In the genomic region with DNA sequence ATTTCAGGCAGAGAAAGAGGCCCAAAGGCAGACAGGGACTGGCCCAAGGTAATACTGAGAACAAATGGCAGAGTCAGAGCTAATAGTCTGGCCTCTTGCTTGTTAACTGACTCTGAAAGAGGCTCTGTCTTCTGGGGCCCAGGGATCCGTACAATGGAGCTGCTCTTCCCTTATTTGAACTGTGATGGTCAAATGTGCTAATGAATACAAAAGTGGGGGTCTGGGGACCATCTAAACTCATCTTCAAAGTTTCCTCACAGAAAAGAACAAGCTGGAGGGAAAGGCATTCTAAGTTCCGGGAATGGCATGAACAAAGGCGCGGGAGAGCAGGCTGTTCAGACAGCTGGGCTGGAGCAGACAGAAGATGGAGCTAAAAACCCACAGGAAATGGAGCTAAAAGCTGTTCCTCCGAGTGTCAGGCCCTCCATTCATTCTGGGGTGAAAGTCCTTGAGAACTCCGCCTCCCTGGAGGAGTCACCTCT, we compare ENCODE assay signal across 8 mouse cellular contexts. TPM values are rescaled to one million over a fixed set of nuclear protein-coding genes. Genes with fewer than 3 reads are reported as not detected.
A peak's percentile ranks its signal among the peaks of the same experiment; 100 is the strongest.
DNase-seq lines count a peak whose midpoint lies in the region; ATAC-seq and TF ChIP-seq lines count a peak whose summit lies in the region.

No protein-coding gene starts in this region.

- no peak overlapping the region for H3K4me3 ChIP-seq in heart, postnatal 0 days (ENCODE audit: low read depth, low read length)
- no peak overlapping the region for H3K4me3 ChIP-seq in hindbrain, embryonic 10.5 days
- H3K4me3 ChIP-seq in stomach, embryonic 15.5 days (replicated peaks): no peak overlapping the region

- WGBS in heart, postnatal 0 days: 55% methylated on average over 6 of the region's 6 CpGs
- WGBS in hindbrain, embryonic 10.5 days: 69% methylated on average over 6 of the region's 6 CpGs
- 50% methylated on average over 6 of the region's 6 CpGs for WGBS in stomach, embryonic 15.5 days

- H3K9me3 ChIP-seq in heart, postnatal 0 days (replicated peaks; ENCODE audit: control insufficient read depth, low read length): no peaks in the 10 kb centered on the region
- 0 out of 2 replicates have a peak, but pooled peaks cover 10% of the 10 kb centered on the region for H3K9me3 ChIP-seq in hindbrain, embryonic 10.5 days
- H3K9me3 ChIP-seq in stomach, embryonic 15.5 days: no peaks in the 10 kb centered on the region

- DNase-seq in heart, postnatal 0 days (ENCODE audit: low spot score): no peak
- DNase-seq in heart, postnatal 25 days (ENCODE audit: low spot score): no peak
- DNase-seq in NIH3T3 (ENCODE audit: low read depth): peak; percentile 19
- no peak for DNase-seq in hindbrain, embryonic 10.5 days (ENCODE audit: low spot score)
- peak; percentile 37 to 44 for DNase-seq in layer of hippocampus, postnatal 10 days (ENCODE audit: low spot score in 2 of 2)
- no peak for DNase-seq in ovary, postnatal 10 days (ENCODE audit: low spot score)
- DNase-seq in spleen, postnatal 4 days (ENCODE audit: low spot score in 2 of 2): no peak

- no peak overlapping the region for H3K4me2 ChIP-seq in heart, postnatal 0 days (ENCODE audit: low read depth, low read length)
- H3K4me2 ChIP-seq in stomach, embryonic 15.5 days: no peak overlapping the region

- TF ChIP-seq EP300 in heart, postnatal 0 days (IDR thresholded peaks at IDR 0.05; ENCODE audit: low read depth): no peak

- H3K27ac ChIP-seq in heart, postnatal 0 days (ENCODE audit: low read depth): peak overlapping the region; percentile 69
- H3K27ac ChIP-seq in hindbrain, embryonic 10.5 days: peak overlapping the region; percentile 17
- H3K27ac ChIP-seq in stomach, embryonic 15.5 days: peak overlapping the region; percentile 78

- H3K4me1 ChIP-seq in heart, postnatal 0 days (ENCODE audit: control insufficient read depth, insufficient read depth): peaks cover 15% of the 10 kb centered on the region
- H3K4me1 ChIP-seq in hindbrain, embryonic 10.5 days (replicated peaks): no peaks in the 10 kb centered on the region
- H3K4me1 ChIP-seq in stomach, embryonic 15.5 days: 0 out of 2 replicates have a peak, but pooled peaks cover 13% of the 10 kb centered on the region

- H3K9ac ChIP-seq in heart, postnatal 0 days (replicated peaks; ENCODE audit: low read depth, low read length): no peak overlapping the region; the same call in 1 of the 2 replicates
- H3K9ac ChIP-seq in stomach, embryonic 15.5 days: no peak overlapping the region

- TF ChIP-seq CTCF in heart, postnatal 0 days (IDR thresholded peaks at IDR 0.05; ENCODE audit: low read depth): peak; percentile 24; the same call in 1 of the 2 replicates

- ATAC-seq in heart, postnatal 0 days (ENCODE audit: insufficient read depth, low read depth): peak; percentile 33
- peak; percentile 9; the same call in 1 of the 2 replicates for ATAC-seq in stomach, embryonic 15.5 days (ENCODE audit: insufficient read depth, low FRiP score, low read depth)

- H3K27me3 ChIP-seq in heart, postnatal 0 days (ENCODE audit: control insufficient read depth, insufficient read depth, low read length): no peaks in the 10 kb centered on the region
- H3K27me3 ChIP-seq in hindbrain, embryonic 10.5 days (ENCODE audit: insufficient read depth, poor library complexity, severe bottlenecking): 0 out of 2 replicates have a peak, but pooled peaks cover under 1% of the 10 kb centered on the region
- H3K27me3 ChIP-seq in stomach, embryonic 15.5 days (replicated peaks): no peaks in the 10 kb centered on the region

- intact Hi-C loops in heart, postnatal 25 days (cut with DNase I): no loop called here

- no peaks in the 10 kb centered on the region for H3K36me3 ChIP-seq in heart, postnatal 0 days (replicated peaks; ENCODE audit: control insufficient read depth, insufficient read depth, low read length)
- no peaks in the 10 kb centered on the region for H3K36me3 ChIP-seq in hindbrain, embryonic 10.5 days
- no peaks in the 10 kb centered on the region for H3K36me3 ChIP-seq in stomach, embryonic 15.5 days

RNA-seq across cellular contexts. Expression of gene Kctd14, which starts 4.0 kb away (rescaled TPM):
- not detected in 2 replicates for total RNA-seq in heart, postnatal 0 days (2014; rRNA removed; ENCODE audit: low replicate concordance)
- polyA plus RNA-seq in heart, postnatal 0 days (2015; fragmentation: Nextera tagmentation; extraction: Ambion mirVana): 0.34 and 0.62 TPM in 2 replicates
- total RNA-seq in heart, postnatal 25 days (2021): under 1 TPM; 0.11 to 0.13 TPM
- polyA plus RNA-seq in hindbrain, embryonic 10.5 days (2016; fragmentation: Nextera tagmentation; extraction: Ambion mirVana): 0.20 and 0.37 TPM in 2 replicates
- total RNA-seq in layer of hippocampus, postnatal 10 days (2021): 1 to 10 TPM; 2.1 to 3.1 TPM
- 21.1 and 22.3 TPM in 2 replicates for polyA plus RNA-seq in stomach, embryonic 15.5 days (2015; fragmentation: Nextera tagmentation; extraction: Ambion mirVana)

RNA-seq across cellular contexts. Expression of gene Thrsp, which starts 29.6 kb away (rescaled TPM):
- 1.0 and 1.9 TPM in 2 replicates for total RNA-seq in heart, postnatal 0 days (2014; rRNA removed; ENCODE audit: low replicate concordance)
- polyA plus RNA-seq in heart, postnatal 0 days (2015; fragmentation: Nextera tagmentation; extraction: Ambion mirVana): 3.9 and 4.3 TPM in 2 replicates
- 10 to 100 TPM; 32.7 to 44.2 TPM for total RNA-seq in heart, postnatal 25 days (2021)
- polyA plus RNA-seq in hindbrain, embryonic 10.5 days (2016; fragmentation: Nextera tagmentation; extraction: Ambion mirVana): 0.37 and 0.43 TPM in 2 replicates
- total RNA-seq in layer of hippocampus, postnatal 10 days (2021): 10 to 100 TPM; 16.9 to 19.7 TPM
- polyA plus RNA-seq in stomach, embryonic 15.5 days (2015; fragmentation: Nextera tagmentation; extraction: Ambion mirVana): 1.0 and 1.7 TPM in 2 replicates

RNA-seq across cellular contexts. Expression of gene Ints4, which starts 33.7 kb away (rescaled TPM):
- 29.8 and 35.4 TPM in 2 replicates for total RNA-seq in heart, postnatal 0 days (2014; rRNA removed; ENCODE audit: low replicate concordance)
- polyA plus RNA-seq in heart, postnatal 0 days (2015; fragmentation: Nextera tagmentation; extraction: Ambion mirVana): 28.1 and 28.2 TPM in 2 replicates
- total RNA-seq in heart, postnatal 25 days (2021): 10 to 100 TPM; 41.5 to 44.9 TPM
- polyA plus RNA-seq in hindbrain, embryonic 10.5 days (2016; fragmentation: Nextera tagmentation; extraction: Ambion mirVana): 61.0 and 63.7 TPM in 2 replicates
- 10 to 100 TPM; 27.5 to 30.1 TPM for total RNA-seq in layer of hippocampus, postnatal 10 days (2021)
- polyA plus RNA-seq in stomach, embryonic 15.5 days (2015; fragmentation: Nextera tagmentation; extraction: Ambion mirVana): 44.1 and 47.2 TPM in 2 replicates

RNA-seq across cellular contexts. Expression of gene Ndufc2, which starts 47.3 kb away (rescaled TPM):
- total RNA-seq in heart, postnatal 0 days (2014; rRNA removed; ENCODE audit: low replicate concordance): 797 and 949 TPM in 2 replicates
- 1,243 and 1,339 TPM in 2 replicates for polyA plus RNA-seq in heart, postnatal 0 days (2015; fragmentation: Nextera tagmentation; extraction: Ambion mirVana)
- total RNA-seq in heart, postnatal 25 days (2021): 100 to 1,000 TPM; 521 to 565 TPM
- 322 and 341 TPM in 2 replicates for polyA plus RNA-seq in hindbrain, embryonic 10.5 days (2016; fragmentation: Nextera tagmentation; extraction: Ambion mirVana)
- 100 to 1,000 TPM; 270 to 275 TPM for total RNA-seq in layer of hippocampus, postnatal 10 days (2021)
- 338 and 367 TPM in 2 replicates for polyA plus RNA-seq in stomach, embryonic 15.5 days (2015; fragmentation: Nextera tagmentation; extraction: Ambion mirVana)

Comparison
In these comparisons a context has a peak if more than half of its experiments do, and no peak if none do; other contexts are left out.
1. DNase-seq: peak in NIH3T3 (single experiment) and layer of hippocampus, postnatal 10 days (2 of 2); none in heart, postnatal 0 days (single experiment), heart, postnatal 25 days (single experiment), hindbrain, embryonic 10.5 days (single experiment), ovary, postnatal 10 days (single experiment) and spleen, postnatal 4 days (0 of 2).
2. H3K27ac ChIP-seq: peak in every context shown above with its lines; median percentile 78 in stomach, embryonic 15.5 days; 69 in heart, postnatal 0 days; 17 in hindbrain, embryonic 10.5 days.